Mouse (Mus musculus): ENCODE measurements around the gene Tsfm. TPM values are rescaled to one million over a fixed set of nuclear protein-coding genes. Genes with fewer than 3 reads are reported as not detected.

Gene Tsfm
- polyA plus RNA-seq, 2 experiments from 2014 or later, result 42.5 to 57.1 TPM

GRCm38 (mm10) chr10:126986541-126986961 lies 44.1 kb downstream of the Tsfm start:
- no peak for ATAC-seq

- no peak for ATAC-seq
These were observed 45.1 kb downstream of the Tsfm start for GRCm38 (mm10) chr10:126985579-126985978.

- no peak for ATAC-seq
These were observed 45.5 kb downstream of the Tsfm start for GRCm38 (mm10) chr10:126985127-126985526.

GRCm38 (mm10) chr10:126984189-126985004 lies 46.2 kb downstream of the Tsfm start:
- no peak for ATAC-seq

- no peak for ATAC-seq
These were observed 47.4 kb downstream of the Tsfm start for GRCm38 (mm10) chr10:126983193-126983725.

GRCm38 (mm10) chr10:126981746-126982145 lies 48.9 kb downstream of the Tsfm start:
- no peak for ATAC-seq

- no peak for ATAC-seq
These were observed 49.6 kb downstream of the Tsfm start for GRCm38 (mm10) chr10:126980933-126981530.

- ATAC-seq, result no peak
These were observed 50.3 kb downstream of the Tsfm start for GRCm38 (mm10) chr10:126980221-126980932.

- ATAC-seq, result peak; percentile 34
These were observed 50.9 kb downstream of the Tsfm start for GRCm38 (mm10) chr10:126979636-126980151.

GRCm38 (mm10) chr10:126979121-126979635 lies 51.5 kb downstream of the Tsfm start:
- no peak for ATAC-seq

GRCm38 (mm10) chr10:126978277-126978994 lies 52.2 kb downstream of the Tsfm start, which contains the start of gene Ctdsp2:
TSS of gene Ctdsp2 (plus strand) at chr10:126978717.
- ATAC-seq, result peak; percentile 67

- no peak for ATAC-seq
These were observed 53.6 kb downstream of the Tsfm start for GRCm38 (mm10) chr10:126977076-126977475.

- ATAC-seq, result no peak
These were observed 54.9 kb downstream of the Tsfm start for GRCm38 (mm10) chr10:126975706-126976105.

- no peak for ATAC-seq
These were observed 57.7 kb downstream of the Tsfm start for GRCm38 (mm10) chr10:126972988-126973387.

GRCm38 (mm10) chr10:126972051-126972725 lies 58.5 kb downstream of the Tsfm start:
- no peak for ATAC-seq

- no peak for ATAC-seq
These were observed 59.1 kb downstream of the Tsfm start for GRCm38 (mm10) chr10:126971363-126972050.

GRCm38 (mm10) chr10:126963821-126964220 lies 66.8 kb downstream of the Tsfm start:
- ATAC-seq, result no peak

GRCm38 (mm10) chr10:126962966-126963330 lies 67.7 kb downstream of the Tsfm start:
- no peak for ATAC-seq

GRCm38 (mm10) chr10:126962271-126962965 lies 68.2 kb downstream of the Tsfm start:
- no peak for ATAC-seq

- ATAC-seq, result no peak
These were observed 68.9 kb downstream of the Tsfm start for GRCm38 (mm10) chr10:126961757-126962156.

Measured in activated CD4-positive, CD25-positive, alpha-beta regulatory T cell, adult 4 months (primary cell).